Mouse (Mus musculus) bone marrow macrophage, adult 2 months (primary cell): ENCODE data around the gene Nav2.

ENCODE experiments used
- CTCF ChIP-seq: IDR thresholded peaks from 2 replicates; pipeline ENCODE4 v1.5.1; 2012; ENCODE audit warnings: low read depth, mild to moderate bottlenecking, low read length, moderate library complexity
- POLR2A ChIP-seq: IDR thresholded peaks from 2 replicates; pipeline ENCODE4 v1.6.1; 2012; ENCODE audit warnings: mild to moderate bottlenecking, low read depth, low read length, borderline replicate concordance

GRCm38 (mm10) chr7:48911146-48911545 lies 2.6 kb downstream of the Nav2 start:
- no peak for TF ChIP-seq CTCF
- TF ChIP-seq POLR2A = no peak
